Mouse (Mus musculus) E14TG2a.4 (cell line): Measurements from ENCODE around the gene Esyt1.

ENCODE experiments used
- CTCF ChIP-seq: conservative IDR thresholded peaks from 2 replicates; pipeline ENCODE4 v1.5.1; 2014; ENCODE audit warnings: low read length
- NANOG ChIP-seq: IDR thresholded peaks from 2 replicates; pipeline ENCODE4 v1.6.1; 2014; ENCODE audit warnings: borderline replicate concordance, low read length, mixed read lengths
- POU5F1 ChIP-seq: IDR thresholded peaks from 2 replicates; pipeline ENCODE4 v1.6.1; 2014; ENCODE audit warnings: low read length, borderline replicate concordance

GRCm38 (mm10) chr10:128498590-128498989, 27.1 kb downstream of the Esyt1 start, which contains the start of gene Myl6b:
- TF ChIP-seq CTCF (no peak), NANOG (no peak), POU5F1 (no peak)
